Mouse (Mus musculus): ENCODE results near the gene Tardbp. TPM values are rescaled to one million over a fixed set of nuclear protein-coding genes. Genes with fewer than 3 reads are reported as not detected.
A peak's percentile ranks its signal among the peaks of the same experiment; 100 is the strongest.

Tardbp gene
- polyA plus RNA-seq, 1 experiment from 2014 or later = 80.4 TPM

- H3K9ac ChIP-seq = no peak overlapping the region
- DNase-seq (ENCODE audit: low spot score) (no peak), ATAC-seq (ENCODE audit: low FRiP score) (no peak)
- H3K27me3 ChIP-seq (ENCODE audit: control insufficient read depth, insufficient read depth, low read length) = no peaks in the 10 kb centered on the region
- H3K9me3 ChIP-seq (ENCODE audit: control insufficient read depth, low read length) = no peaks in the 10 kb centered on the region
- no peak overlapping the region for H3K4me3 ChIP-seq (replicated peaks; ENCODE audit: low read length)
- 95% methylated on average over 3 of the region's 3 CpGs for WGBS
- H3K4me2 ChIP-seq (replicated peaks) = no peak overlapping the region
- peaks cover 12% of the 10 kb centered on the region for H3K4me1 ChIP-seq (replicated peaks; ENCODE audit: control insufficient read depth, insufficient read depth, low read length)
- H3K36me3 ChIP-seq (replicated peaks; ENCODE audit: control insufficient read depth, insufficient read depth) = peaks cover 52% of the 10 kb centered on the region
- no peak overlapping the region for H3K27ac ChIP-seq
These were observed 30.1 kb downstream of the Tardbp start for GRCm38 (mm10) chr4:148596731-148597130.

- H3K4me1 ChIP-seq (replicated peaks; ENCODE audit: control insufficient read depth, insufficient read depth, low read length) = peaks cover 12% of the 10 kb centered on the region
- no peak overlapping the region for H3K4me2 ChIP-seq (replicated peaks)
- H3K4me3 ChIP-seq (replicated peaks; ENCODE audit: low read length) = no peak overlapping the region
- H3K9ac ChIP-seq = no peak overlapping the region
- no peaks in the 10 kb centered on the region for H3K9me3 ChIP-seq (ENCODE audit: control insufficient read depth, low read length)
- no peak for ATAC-seq (ENCODE audit: low FRiP score)
- no peaks in the 10 kb centered on the region for H3K27me3 ChIP-seq (ENCODE audit: control insufficient read depth, insufficient read depth, low read length)
- H3K27ac ChIP-seq = no peak overlapping the region
- DNase-seq (ENCODE audit: low spot score) = no peak
- 90% methylated on average over 6 of the region's 6 CpGs for WGBS
- H3K36me3 ChIP-seq (replicated peaks; ENCODE audit: control insufficient read depth, insufficient read depth) = peaks cover 52% of the 10 kb centered on the region
These were observed 30.9 kb downstream of the Tardbp start for GRCm38 (mm10) chr4:148595916-148596315.

DNA sequence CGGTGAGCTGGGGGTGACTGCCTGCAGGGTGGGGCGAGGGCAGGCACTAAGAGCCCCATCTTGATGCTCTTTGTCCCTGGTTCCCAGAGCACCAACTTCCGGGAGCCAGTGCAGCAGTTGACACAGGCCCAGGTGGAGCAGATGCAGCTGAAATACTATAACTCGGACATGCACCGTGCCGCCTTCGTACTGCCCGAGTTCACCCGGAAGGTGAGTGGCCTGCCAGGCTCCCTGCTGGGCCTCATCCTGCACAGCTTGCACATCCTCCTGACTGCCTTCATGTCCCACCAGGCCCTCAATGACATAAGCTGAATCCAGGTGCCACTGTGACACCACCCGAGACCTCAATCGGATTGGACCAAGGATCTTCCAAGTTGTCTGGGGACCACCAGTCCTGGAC lies 32.8 kb downstream of the Tardbp start:
- ATAC-seq (ENCODE audit: low FRiP score) (no peak), DNase-seq (ENCODE audit: low spot score) (no peak)
- no peaks in the 10 kb centered on the region for H3K9me3 ChIP-seq (ENCODE audit: control insufficient read depth, low read length)
- H3K27me3 ChIP-seq (ENCODE audit: control insufficient read depth, insufficient read depth, low read length) = no peaks in the 10 kb centered on the region
- no peak overlapping the region for H3K9ac ChIP-seq
- H3K4me3 ChIP-seq (replicated peaks; ENCODE audit: low read length) = no peak overlapping the region
- no peak overlapping the region for H3K27ac ChIP-seq
- 95% methylated on average over 11 of the region's 11 CpGs for WGBS
- peaks cover 52% of the 10 kb centered on the region for H3K36me3 ChIP-seq (replicated peaks; ENCODE audit: control insufficient read depth, insufficient read depth)
- H3K4me2 ChIP-seq (replicated peaks) = no peak overlapping the region
- peaks cover 12% of the 10 kb centered on the region for H3K4me1 ChIP-seq (replicated peaks; ENCODE audit: control insufficient read depth, insufficient read depth, low read length)

- Histone ChIP-seq H3K9ac (peak overlapping the region; percentile 83), H3K4me1 (replicated peaks; ENCODE audit: control insufficient read depth, insufficient read depth, low read length) (peaks cover 12% of the 10 kb centered on the region), H3K27me3 (ENCODE audit: control insufficient read depth, insufficient read depth, low read length) (no peaks in the 10 kb centered on the region), H3K27ac (0 out of 2 replicates have a peak overlapping the region, but pooled peaks have one; percentile 16), H3K9me3 (ENCODE audit: control insufficient read depth, low read length) (no peaks in the 10 kb centered on the region), H3K4me3 (replicated peaks; ENCODE audit: low read length) (peak overlapping the region; percentile 91), H3K4me2 (replicated peaks) (peak overlapping the region; percentile 88), H3K36me3 (replicated peaks; ENCODE audit: control insufficient read depth, insufficient read depth) (peaks cover 37% of the 10 kb centered on the region)
- DNase-seq (ENCODE audit: low spot score) = peak; percentile 38
- ATAC-seq (ENCODE audit: low FRiP score) = no peak; the same call in 1 of the 2 replicates
- under 1% methylated on average over 53 of the region's 53 CpGs for WGBS
These were observed 35.0 kb downstream of the Tardbp start for GRCm38 (mm10) chr4:148591637-148592380.

- peak within 1 kb of the TSS; percentile 76 for H3K27ac ChIP-seq
- H3K9ac ChIP-seq = peak within 1 kb of the TSS; percentile 83
- WGBS = under 1% methylated on average over 43 of the region's 50 CpGs
- peak within 1 kb of the TSS; percentile 88 for H3K4me2 ChIP-seq (replicated peaks)
- peak within 1 kb of the TSS; percentile 91 for H3K4me3 ChIP-seq (replicated peaks; ENCODE audit: low read length)
- H3K9me3 ChIP-seq (ENCODE audit: control insufficient read depth, low read length) = no peaks in the 10 kb centered on the region
- H3K36me3 ChIP-seq (replicated peaks; ENCODE audit: control insufficient read depth, insufficient read depth) = peaks cover 31% of the 10 kb centered on the region
- no peaks in the 10 kb centered on the region for H3K27me3 ChIP-seq (ENCODE audit: control insufficient read depth, insufficient read depth, low read length)
- peak; percentile 94 for DNase-seq (ENCODE audit: low spot score)
- peaks cover 12% of the 10 kb centered on the region for H3K4me1 ChIP-seq (replicated peaks; ENCODE audit: control insufficient read depth, insufficient read depth, low read length)
- ATAC-seq (ENCODE audit: low FRiP score) = peak; percentile 99
These were observed 35.6 kb downstream of the Tardbp start, which contains the start of gene Srm for GRCm38 (mm10) chr4:148591171-148591630. Srm (plus strand) TSS chr4:148591503.

- H3K9ac ChIP-seq = peak overlapping the region; percentile 83
- 5% methylated on average over 18 of the region's 18 CpGs for WGBS
- H3K36me3 ChIP-seq (replicated peaks; ENCODE audit: control insufficient read depth, insufficient read depth) = peaks cover 25% of the 10 kb centered on the region
- H3K4me2 ChIP-seq (replicated peaks) = peak overlapping the region; percentile 88
- DNase-seq (ENCODE audit: low spot score) = peak; percentile 32
- H3K27me3 ChIP-seq (ENCODE audit: control insufficient read depth, insufficient read depth, low read length) = no peaks in the 10 kb centered on the region
- H3K27ac ChIP-seq = peak overlapping the region; percentile 76
- no peaks in the 10 kb centered on the region for H3K9me3 ChIP-seq (ENCODE audit: control insufficient read depth, low read length)
- peak overlapping the region; percentile 91 for H3K4me3 ChIP-seq (replicated peaks; ENCODE audit: low read length)
- peaks cover 12% of the 10 kb centered on the region for H3K4me1 ChIP-seq (replicated peaks; ENCODE audit: control insufficient read depth, insufficient read depth, low read length)
- ATAC-seq (ENCODE audit: low FRiP score) = no peak
These were observed 36.2 kb downstream of the Tardbp start for GRCm38 (mm10) chr4:148590421-148591170.

GRCm38 (mm10) chr4:148589565-148589964 lies 37.3 kb downstream of the Tardbp start:
- H3K9ac ChIP-seq = no peak overlapping the region
- no peaks in the 10 kb centered on the region for H3K9me3 ChIP-seq (ENCODE audit: control insufficient read depth, low read length)
- H3K27me3 ChIP-seq (ENCODE audit: control insufficient read depth, insufficient read depth, low read length) = no peaks in the 10 kb centered on the region
- H3K4me2 ChIP-seq (replicated peaks) = no peak overlapping the region
- H3K36me3 ChIP-seq (replicated peaks; ENCODE audit: control insufficient read depth, insufficient read depth) = peaks cover 15% of the 10 kb centered on the region
- WGBS = 71% methylated on average over 6 of the region's 8 CpGs
- no peak overlapping the region for H3K27ac ChIP-seq
- DNase-seq (ENCODE audit: low spot score) (no peak), ATAC-seq (ENCODE audit: low FRiP score) (no peak)
- H3K4me1 ChIP-seq (replicated peaks; ENCODE audit: control insufficient read depth, insufficient read depth, low read length) = peaks cover 12% of the 10 kb centered on the region
- no peak overlapping the region for H3K4me3 ChIP-seq (replicated peaks; ENCODE audit: low read length)

DNA sequence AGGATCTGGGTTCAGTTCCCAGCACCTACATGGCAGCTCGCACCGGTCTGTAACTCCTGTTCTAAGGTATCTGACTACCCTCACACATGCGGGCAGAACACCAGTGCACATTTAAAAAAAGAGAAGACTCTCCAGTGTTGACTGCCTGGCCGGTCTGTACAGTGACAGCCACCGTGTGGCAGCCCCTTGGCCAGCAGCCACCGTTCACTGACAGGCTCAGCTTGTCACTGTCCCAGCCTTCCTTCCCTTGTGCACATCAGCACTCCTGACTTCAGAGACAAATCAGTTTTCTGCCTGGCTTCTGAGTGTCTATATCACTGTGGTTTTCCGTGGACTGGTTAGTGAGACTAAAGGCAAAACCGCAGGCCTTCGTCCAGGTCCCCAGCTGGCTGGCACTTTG lies 38.0 kb downstream of the Tardbp start:
- H3K9ac ChIP-seq = no peak overlapping the region
- ATAC-seq (ENCODE audit: low FRiP score) = no peak
- H3K27me3 ChIP-seq (ENCODE audit: control insufficient read depth, insufficient read depth, low read length) = no peaks in the 10 kb centered on the region
- peaks cover 12% of the 10 kb centered on the region for H3K4me1 ChIP-seq (replicated peaks; ENCODE audit: control insufficient read depth, insufficient read depth, low read length)
- peaks cover 7% of the 10 kb centered on the region for H3K36me3 ChIP-seq (replicated peaks; ENCODE audit: control insufficient read depth, insufficient read depth)
- no peak overlapping the region for H3K4me2 ChIP-seq (replicated peaks)
- 79% methylated on average over 9 of the region's 9 CpGs for WGBS
- H3K4me3 ChIP-seq (replicated peaks; ENCODE audit: low read length) = no peak overlapping the region
- no peak overlapping the region for H3K27ac ChIP-seq
- DNase-seq (ENCODE audit: low spot score) = no peak
- H3K9me3 ChIP-seq (ENCODE audit: control insufficient read depth, low read length) = no peaks in the 10 kb centered on the region

- no peak overlapping the region for H3K27ac ChIP-seq
- 84% methylated on average over 9 of the region's 9 CpGs for WGBS
- DNase-seq (ENCODE audit: low spot score) = no peak
- H3K9ac ChIP-seq = no peak overlapping the region
- no peaks in the 10 kb centered on the region for H3K9me3 ChIP-seq (ENCODE audit: control insufficient read depth, low read length)
- no peaks in the 10 kb centered on the region for H3K27me3 ChIP-seq (ENCODE audit: control insufficient read depth, insufficient read depth, low read length)
- H3K4me1 ChIP-seq (replicated peaks; ENCODE audit: control insufficient read depth, insufficient read depth, low read length) = no peaks in the 10 kb centered on the region
- H3K36me3 ChIP-seq (replicated peaks; ENCODE audit: control insufficient read depth, insufficient read depth) = peaks cover 18% of the 10 kb centered on the region
- ATAC-seq (ENCODE audit: low FRiP score) = no peak
- no peak overlapping the region for H3K4me3 ChIP-seq (replicated peaks; ENCODE audit: low read length)
- no peak overlapping the region for H3K4me2 ChIP-seq (replicated peaks)
These were observed 40.2 kb downstream of the Tardbp start for GRCm38 (mm10) chr4:148586648-148587047.

Measured in hindbrain, embryonic 14.5 days (tissue).